Comparison of ENCODE assay signal across 21 mouse cellular contexts in the genomic region with DNA sequence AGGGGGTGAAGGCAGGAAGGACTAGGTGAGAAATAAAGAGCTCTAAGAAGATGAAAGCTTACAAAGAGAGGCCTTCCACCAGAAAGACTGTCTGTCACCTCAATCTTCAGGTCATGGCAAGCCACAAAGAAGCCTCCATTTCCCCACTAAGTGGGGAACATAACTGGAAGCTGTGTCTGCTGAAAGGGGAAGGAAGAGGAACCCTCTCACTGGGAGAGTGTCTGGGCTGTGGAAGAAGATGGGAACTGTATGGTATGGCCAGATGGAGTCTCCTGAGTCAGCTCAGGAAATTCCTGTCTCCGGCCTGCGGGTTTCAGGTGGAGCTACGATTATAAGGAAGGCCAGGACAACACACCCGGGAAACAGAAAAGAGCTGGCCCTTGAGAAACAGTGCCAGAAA.
DNase-seq lines count a peak whose midpoint lies in the region; ATAC-seq and TF ChIP-seq lines count a peak whose summit lies in the region.
"Had no signal": no experiment of that assay in that cellular context is flagged by ENCODE, and none has a peak within 500 bp of the region (broad histone marks: within the 10 kb centered on the region; RNA-seq: fewer than 3 reads in every experiment).

No protein-coding gene starts in this region.

- no peak overlapping the region for H3K4me3 ChIP-seq in intestine, embryonic 14.5 days (ENCODE audit: low read depth, low read length)
- H3K4me3 ChIP-seq in intestine, postnatal 0 days (ENCODE audit: low read depth, low read length): no peak overlapping the region
- no peak overlapping the region for H3K4me3 ChIP-seq in bone marrow macrophage, adult 2 months (ENCODE audit: insufficient read depth, low read length)
- H3K4me3 ChIP-seq in stomach, embryonic 14.5 days (ENCODE audit: low read depth, low read length): no peak overlapping the region
- H3K4me3 ChIP-seq in forebrain, embryonic 13.5 days: no peak overlapping the region
- H3K4me3 ChIP-seq: gastrocnemius, adult 2 months; hindbrain, embryonic 15.5 days; limb, embryonic 13.5 days had no signal

- DNase-seq in cerebellum, adult 8-10 months: peak; percentile 9
- no peak for DNase-seq in cerebellum, postnatal 4 days (ENCODE audit: low spot score in 2 of 2)
- no peak for DNase-seq in intestine, embryonic 14.5 days (ENCODE audit: low spot score)
- DNase-seq in adrenal gland, adult 8-10 months: no peak
- DNase-seq: adrenal gland, postnatal 25 days; cerebellum, adult 11 months; cerebellum, postnatal 14 days; gastrocnemius, adult 2 months; heart, postnatal 36 days; kidney, adult 11 months; layer of hippocampus, adult 9-11 months; lung, embryonic 14.5 days; midbrain, embryonic 14.5 days had no signal

- 0 out of 2 replicates have a peak overlapping the region, but pooled peaks have one; percentile 16 for H3K27ac ChIP-seq in intestine, embryonic 14.5 days (ENCODE audit: low read depth)
- H3K27ac ChIP-seq in intestine, postnatal 0 days (ENCODE audit: low read depth, low read length): no peak overlapping the region
- peak overlapping the region; percentile 30 for H3K27ac ChIP-seq in bone marrow macrophage, adult 2 months (ENCODE audit: insufficient read depth, low read depth, low read length)
- peak overlapping the region; percentile 53; the same call in 1 of the 2 replicates for H3K27ac ChIP-seq in stomach, embryonic 14.5 days (ENCODE audit: low read length)
- H3K27ac ChIP-seq in forebrain, embryonic 13.5 days: no peak overlapping the region
- H3K27ac ChIP-seq: gastrocnemius, adult 2 months; hindbrain, embryonic 15.5 days; kidney, postnatal 0 days; limb, embryonic 13.5 days; liver, embryonic 14.5 days had no signal

- TF ChIP-seq POLR2A in bone marrow macrophage, adult 2 months (IDR thresholded peaks at IDR 0.05; ENCODE audit: borderline replicate concordance, low read depth, low read length): no peak

- WGBS in intestine, embryonic 14.5 days: 18% methylated on average over 4 of the region's 4 CpGs
- 64% methylated on average over 4 of the region's 4 CpGs for WGBS in intestine, postnatal 0 days
- WGBS in stomach, embryonic 14.5 days: 46% methylated on average over 4 of the region's 4 CpGs
- WGBS in forebrain, embryonic 13.5 days: 73% methylated on average over 4 of the region's 4 CpGs

- TF ChIP-seq CTCF in intestine, postnatal 0 days (IDR thresholded peaks at IDR 0.05; ENCODE audit: low read depth): no peak
- no peak for TF ChIP-seq CTCF in bone marrow macrophage, adult 2 months (IDR thresholded peaks at IDR 0.05; ENCODE audit: low read depth, low read length)

- H3K27me3 ChIP-seq in intestine, embryonic 14.5 days (replicated peaks; ENCODE audit: control insufficient read depth, insufficient read depth, low read length): no peaks in the 10 kb centered on the region
- H3K27me3 ChIP-seq in intestine, postnatal 0 days (replicated peaks; ENCODE audit: control insufficient read depth, insufficient read depth, low read length): no peaks in the 10 kb centered on the region
- no peaks in the 10 kb centered on the region for H3K27me3 ChIP-seq in stomach, embryonic 14.5 days (ENCODE audit: control insufficient read depth, insufficient read depth, low read length)
- H3K27me3 ChIP-seq in forebrain, embryonic 13.5 days: no peaks in the 10 kb centered on the region
- H3K27me3 ChIP-seq: hindbrain, embryonic 15.5 days; limb, embryonic 13.5 days had no signal

- peaks cover 3% of the 10 kb centered on the region; the same call in 1 of the 2 replicates for H3K4me1 ChIP-seq in intestine, embryonic 14.5 days (replicated peaks; ENCODE audit: control insufficient read depth, insufficient read depth, low read length)
- H3K4me1 ChIP-seq in intestine, postnatal 0 days (replicated peaks; ENCODE audit: control insufficient read depth, insufficient read depth, low read length): 0 out of 2 replicates have a peak, but pooled peaks cover 2% of the 10 kb centered on the region
- peaks cover 22% of the 10 kb centered on the region for H3K4me1 ChIP-seq in bone marrow macrophage, adult 2 months (ENCODE audit: control insufficient read depth, insufficient read depth, low read length)
- H3K4me1 ChIP-seq in stomach, embryonic 14.5 days (ENCODE audit: control insufficient read depth, insufficient read depth, low read length): peaks cover 12% of the 10 kb centered on the region
- H3K4me1 ChIP-seq in forebrain, embryonic 13.5 days: no peaks in the 10 kb centered on the region
- H3K4me1 ChIP-seq: hindbrain, embryonic 15.5 days had no signal

- H3K4me2 ChIP-seq in intestine, embryonic 14.5 days (ENCODE audit: low read length): no peak overlapping the region
- H3K4me2 ChIP-seq in intestine, postnatal 0 days (replicated peaks; ENCODE audit: low read depth): no peak overlapping the region
- no peak overlapping the region for H3K4me2 ChIP-seq in stomach, embryonic 14.5 days (replicated peaks; ENCODE audit: low read depth, low read length)
- H3K4me2 ChIP-seq in forebrain, embryonic 13.5 days: no peak overlapping the region
- H3K4me2 ChIP-seq: hindbrain, embryonic 15.5 days; limb, embryonic 13.5 days; lung, embryonic 14.5 days had no signal

- no peak for ATAC-seq in intestine, embryonic 14.5 days (replicated peaks; ENCODE audit: low FRiP score, low TSS enrichment, low read depth)
- no peak for ATAC-seq in intestine, postnatal 0 days
- ATAC-seq in stomach, embryonic 14.5 days (ENCODE audit: insufficient number of reproducible peaks, insufficient read depth, low FRiP score, low read depth): no peak
- ATAC-seq in forebrain, embryonic 13.5 days: no peak

- no peaks in the 10 kb centered on the region for H3K36me3 ChIP-seq in intestine, embryonic 14.5 days (ENCODE audit: control insufficient read depth, insufficient read depth, low read length)
- no peaks in the 10 kb centered on the region for H3K36me3 ChIP-seq in intestine, postnatal 0 days (ENCODE audit: control insufficient read depth, insufficient read depth)
- H3K36me3 ChIP-seq in stomach, embryonic 14.5 days (ENCODE audit: control insufficient read depth, insufficient read depth, low read length): no peaks in the 10 kb centered on the region
- no peaks in the 10 kb centered on the region for H3K36me3 ChIP-seq in forebrain, embryonic 13.5 days (ENCODE audit: poor library complexity, severe bottlenecking)
- H3K36me3 ChIP-seq: hindbrain, embryonic 15.5 days; limb, embryonic 13.5 days had no signal

- no peak overlapping the region for H3K9ac ChIP-seq in intestine, embryonic 14.5 days (ENCODE audit: low read length)
- H3K9ac ChIP-seq in intestine, postnatal 0 days (ENCODE audit: low read depth, low read length): no peak overlapping the region
- H3K9ac ChIP-seq in stomach, embryonic 14.5 days (replicated peaks; ENCODE audit: low read depth, low read length): no peak overlapping the region
- no peak overlapping the region for H3K9ac ChIP-seq in forebrain, embryonic 13.5 days
- H3K9ac ChIP-seq: hindbrain, embryonic 15.5 days; limb, embryonic 13.5 days; liver, embryonic 14.5 days; lung, embryonic 14.5 days had no signal

- no peaks in the 10 kb centered on the region for H3K9me3 ChIP-seq in intestine, embryonic 14.5 days (ENCODE audit: control insufficient read depth, low read length)
- no peaks in the 10 kb centered on the region for H3K9me3 ChIP-seq in intestine, postnatal 0 days (ENCODE audit: control insufficient read depth)
- H3K9me3 ChIP-seq in stomach, embryonic 14.5 days (ENCODE audit: control insufficient read depth, low read depth, low read length): no peaks in the 10 kb centered on the region
- H3K9me3 ChIP-seq in forebrain, embryonic 13.5 days (replicated peaks): no peaks in the 10 kb centered on the region
- H3K9me3 ChIP-seq: hindbrain, embryonic 15.5 days; limb, embryonic 13.5 days had no signal

Comparison
In these comparisons a context has a peak if more than half of its experiments do, and no peak if none do; other contexts are left out.
1. H3K27ac ChIP-seq: peak in intestine, embryonic 14.5 days (single experiment), bone marrow macrophage, adult 2 months (single experiment) and stomach, embryonic 14.5 days (single experiment); none in intestine, postnatal 0 days (single experiment) and forebrain, embryonic 13.5 days (single experiment).